Mouse (Mus musculus) lung, postnatal 0 days (tissue): ENCODE data around the gene Usp47.

Experiments
- CTCF ChIP-seq: IDR thresholded peaks from 2 replicates; pipeline ENCODE4 v1.5.1; 2016; ENCODE audit warnings: antibody characterized with exemption, mild to moderate bottlenecking
- EP300 ChIP-seq: IDR thresholded peaks from 2 replicates; pipeline ENCODE4 v1.6.1; 2016; ENCODE audit warnings: antibody characterized with exemption, mild to moderate bottlenecking, control low read depth

DNA sequence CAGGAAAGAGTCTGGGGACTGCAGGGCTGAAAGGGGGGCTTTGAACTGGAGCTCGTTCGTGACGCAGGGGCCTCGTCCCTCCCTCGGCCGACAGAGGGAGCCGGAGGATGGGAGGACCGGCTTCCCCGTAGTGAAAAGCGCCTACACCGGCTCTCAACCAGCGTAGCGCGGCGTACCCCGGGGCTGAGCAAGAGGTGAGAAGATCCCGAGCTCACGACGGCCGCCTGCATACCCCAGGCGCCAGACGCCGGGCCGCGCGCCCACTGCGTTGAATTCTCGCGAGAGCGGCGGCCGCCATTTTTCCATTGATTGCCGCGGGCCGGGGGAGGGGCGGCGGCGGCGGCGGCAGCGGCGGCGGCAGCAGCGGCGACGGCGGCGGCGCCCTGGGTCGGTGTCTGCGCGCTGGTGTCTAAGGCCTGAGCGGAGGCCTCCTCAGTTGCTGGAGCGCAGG, at the start of gene Usp47:
- TF ChIP-seq CTCF (peak; percentile 76), EP300 (peak; percentile 71)
